In genomic region chr9:102465726-102466125, GRCm38 (mm10) we compare ENCODE assay signal across 27 mouse cellular contexts. TPM values are rescaled to one million over a fixed set of nuclear protein-coding genes. Genes with fewer than 3 reads are reported as not detected.
"Had no signal": no experiment of that assay in that cellular context is flagged by ENCODE, and none has a peak within 500 bp of the region (broad histone marks: within the 10 kb centered on the region; RNA-seq: fewer than 3 reads in every experiment).

No protein-coding gene starts in this region.

- H3K4me3 ChIP-seq: heart, embryonic 13.5 days; heart, embryonic 15.5 days; hindbrain, embryonic 13.5 days; hindbrain, embryonic 15.5 days; kidney, embryonic 15.5 days; layer of hippocampus, adult 2 months; limb, embryonic 13.5 days; limb, embryonic 15.5 days; liver, embryonic 12.5 days had no signal

- H3K27me3 ChIP-seq: heart, embryonic 15.5 days; hindbrain, embryonic 13.5 days; hindbrain, embryonic 15.5 days; kidney, embryonic 15.5 days; limb, embryonic 13.5 days; limb, embryonic 15.5 days; liver, embryonic 12.5 days had no signal

- H3K9ac ChIP-seq: heart, embryonic 13.5 days; heart, embryonic 15.5 days; hindbrain, embryonic 13.5 days; hindbrain, embryonic 15.5 days; kidney, embryonic 15.5 days; limb, embryonic 13.5 days; limb, embryonic 15.5 days; liver, embryonic 12.5 days; liver, embryonic 14.5 days had no signal

- DNase-seq: gastrocnemius, postnatal 14 days; gastrocnemius, postnatal 36 days; heart, adult 18-20 months; heart, postnatal 14 days; heart, postnatal 36 days; kidney, adult 11 months; kidney, adult 2 months; kidney, adult 9 months; kidney, postnatal 10 days; kidney, postnatal 25 days; kidney, postnatal 4 days; layer of hippocampus, postnatal 36 days; left cerebral cortex, postnatal 4 days had no signal

- H3K4me2 ChIP-seq: heart, embryonic 11.5 days; heart, embryonic 13.5 days; heart, embryonic 15.5 days; hindbrain, embryonic 13.5 days; hindbrain, embryonic 15.5 days; kidney, embryonic 15.5 days; limb, embryonic 13.5 days; limb, embryonic 15.5 days; liver, embryonic 12.5 days had no signal

- H3K27ac ChIP-seq: heart, embryonic 13.5 days; heart, embryonic 15.5 days; hindbrain, embryonic 13.5 days; hindbrain, embryonic 15.5 days; hindbrain, postnatal 0 days; kidney, embryonic 15.5 days; layer of hippocampus, adult 2 months; limb, embryonic 13.5 days; limb, embryonic 15.5 days; liver, embryonic 12.5 days; liver, embryonic 14.5 days had no signal

- H3K36me3 ChIP-seq: heart, embryonic 13.5 days; heart, embryonic 15.5 days; hindbrain, embryonic 13.5 days; hindbrain, embryonic 15.5 days; kidney, embryonic 15.5 days; limb, embryonic 13.5 days; limb, embryonic 15.5 days; liver, embryonic 12.5 days had no signal

- ATAC-seq: hindbrain, postnatal 0 days; liver, embryonic 12.5 days had no signal

- H3K9me3 ChIP-seq: heart, embryonic 13.5 days; heart, embryonic 15.5 days; hindbrain, embryonic 13.5 days; hindbrain, embryonic 15.5 days; kidney, embryonic 15.5 days; limb, embryonic 13.5 days; limb, embryonic 15.5 days; liver, embryonic 12.5 days had no signal

- H3K4me1 ChIP-seq: heart, embryonic 13.5 days; heart, embryonic 15.5 days; hindbrain, embryonic 13.5 days; hindbrain, embryonic 15.5 days; kidney, embryonic 15.5 days; limb, embryonic 13.5 days; limb, embryonic 15.5 days; liver, embryonic 12.5 days had no signal

RNA-seq across cellular contexts. Expression of gene Ky, which starts 39.8 kb away (rescaled TPM):
- total RNA-seq: hematopoietic stem cell, adult 5-6 weeks had no signal
- polyA plus RNA-seq: liver, adult 2 months; liver, embryonic 12.5 days; liver, embryonic 14.5 days had no signal
